ENCODE assay signal across 21 mouse cellular contexts in the genomic region with DNA sequence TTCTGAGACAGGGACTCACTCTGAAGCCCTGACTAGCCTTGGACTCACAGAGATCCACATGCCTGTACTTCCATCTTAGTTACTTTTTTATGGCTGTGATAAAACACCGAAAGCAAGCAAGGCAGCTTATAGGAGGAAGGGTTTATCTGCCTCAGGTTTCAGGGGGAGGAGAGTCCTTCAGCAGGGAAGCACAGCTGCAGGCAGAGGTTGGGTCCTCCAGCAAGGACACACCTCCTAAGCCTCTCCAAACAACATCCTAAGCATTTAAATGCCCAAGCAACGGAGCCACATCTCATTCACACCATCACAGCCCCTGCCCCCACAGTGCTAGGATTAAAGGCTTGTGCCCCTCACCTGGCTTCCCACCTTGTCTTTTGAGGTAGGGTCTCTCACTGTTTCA. TPM values are rescaled to one million over a fixed set of nuclear protein-coding genes. Genes with fewer than 3 reads are reported as not detected.
DNase-seq lines count a peak whose midpoint lies in the region; ATAC-seq and TF ChIP-seq lines count a peak whose summit lies in the region.
"Had no signal": no experiment of that assay in that cellular context is flagged by ENCODE, and none has a peak within 500 bp of the region (broad histone marks: within the 10 kb centered on the region; RNA-seq: fewer than 3 reads in every experiment).

No protein-coding gene starts in this region.

- no peak for ATAC-seq in heart, embryonic 15.5 days (replicated peaks; ENCODE audit: insufficient number of reproducible peaks, insufficient read depth, low FRiP score, low read depth)
- no peak for ATAC-seq in limb, embryonic 12.5 days (ENCODE audit: insufficient number of reproducible peaks, insufficient read depth, low FRiP score, low TSS enrichment, low read depth)
- ATAC-seq in intestine, postnatal 0 days, result peak; percentile 34
- ATAC-seq: forebrain, embryonic 16.5 days; hindbrain, postnatal 0 days had no signal

- no peak overlapping the region for H3K4me3 ChIP-seq in heart, embryonic 15.5 days
- H3K4me3 ChIP-seq in limb, embryonic 12.5 days (replicated peaks), result no peak overlapping the region
- no peak overlapping the region for H3K4me3 ChIP-seq in limb, embryonic 10.5 days
- no peak overlapping the region for H3K4me3 ChIP-seq in intestine, postnatal 0 days (ENCODE audit: low read depth, low read length)
- H3K4me3 ChIP-seq: embryonic facial prominence, embryonic 12.5 days; forebrain, embryonic 12.5 days; hindbrain, embryonic 13.5 days had no signal

- no peak for DNase-seq in heart, postnatal 14 days
- no peak for DNase-seq in limb, embryonic 10.5 days (ENCODE audit: low spot score)
- DNase-seq in R1 (ENCODE audit: low read depth, low spot score) (peak; percentile 28), adipocyte (ENCODE audit: low spot score) (no peak)
- DNase-seq: adrenal gland, postnatal 14 days; cerebellum, adult 11-12 months; cerebellum, adult 9-10 months; cerebellum, postnatal 25 days; gastrocnemius, postnatal 25 days; heart, postnatal 4 days; kidney, adult 11 months had no signal

- intact Hi-C loops in heart, postnatal 14 days (cut with DNase I), result loop anchor here (2.0 kb wide), 1 partner anchor 41 kb away; a partner anchor contains a TSS

- peaks cover 16% of the 10 kb centered on the region for H3K36me3 ChIP-seq in heart, embryonic 15.5 days
- peaks cover 13% of the 10 kb centered on the region for H3K36me3 ChIP-seq in limb, embryonic 12.5 days
- peaks cover 15% of the 10 kb centered on the region for H3K36me3 ChIP-seq in limb, embryonic 10.5 days
- H3K36me3 ChIP-seq in intestine, postnatal 0 days (ENCODE audit: control insufficient read depth, insufficient read depth), result peaks cover 2% of the 10 kb centered on the region; the same call in 1 of the 2 replicates

- H3K27ac ChIP-seq in heart, embryonic 15.5 days, result 0 out of 2 replicates have a peak overlapping the region, but pooled peaks have one; percentile 13
- 0 out of 2 replicates have a peak overlapping the region, but pooled peaks have one; percentile 29 for H3K27ac ChIP-seq in limb, embryonic 12.5 days
- H3K27ac ChIP-seq in limb, embryonic 10.5 days, result no peak overlapping the region; the same call in 1 of the 2 replicates
- H3K27ac ChIP-seq in intestine, postnatal 0 days (ENCODE audit: low read depth, low read length), result no peak overlapping the region
- H3K27ac ChIP-seq: embryonic facial prominence, embryonic 12.5 days; forebrain, embryonic 12.5 days; hindbrain, embryonic 13.5 days; hindbrain, postnatal 0 days had no signal

- H3K9ac ChIP-seq in heart, embryonic 15.5 days, result no peak overlapping the region
- no peak overlapping the region for H3K9ac ChIP-seq in limb, embryonic 12.5 days (replicated peaks)
- no peak overlapping the region for H3K9ac ChIP-seq in intestine, postnatal 0 days (ENCODE audit: low read depth, low read length)
- H3K9ac ChIP-seq: embryonic facial prominence, embryonic 12.5 days; forebrain, embryonic 12.5 days; hindbrain, embryonic 13.5 days had no signal

- no peaks in the 10 kb centered on the region for H3K27me3 ChIP-seq in heart, embryonic 15.5 days
- no peaks in the 10 kb centered on the region for H3K27me3 ChIP-seq in limb, embryonic 12.5 days
- no peaks in the 10 kb centered on the region for H3K27me3 ChIP-seq in limb, embryonic 10.5 days (ENCODE audit: low read depth, poor library complexity, severe bottlenecking)
- H3K27me3 ChIP-seq in intestine, postnatal 0 days (replicated peaks; ENCODE audit: control insufficient read depth, insufficient read depth, low read length), result no peaks in the 10 kb centered on the region
- H3K27me3 ChIP-seq: CH12.LX; embryonic facial prominence, embryonic 12.5 days; forebrain, embryonic 12.5 days; hindbrain, embryonic 13.5 days had no signal

- TF ChIP-seq CTCF in intestine, postnatal 0 days (IDR thresholded peaks at IDR 0.05; ENCODE audit: low read depth), result no peak

- no peaks in the 10 kb centered on the region for H3K9me3 ChIP-seq in heart, embryonic 15.5 days (replicated peaks)
- no peaks in the 10 kb centered on the region for H3K9me3 ChIP-seq in limb, embryonic 12.5 days
- H3K9me3 ChIP-seq in limb, embryonic 10.5 days (replicated peaks), result no peaks in the 10 kb centered on the region
- H3K9me3 ChIP-seq in intestine, postnatal 0 days (ENCODE audit: control insufficient read depth), result no peaks in the 10 kb centered on the region
- H3K9me3 ChIP-seq: embryonic facial prominence, embryonic 12.5 days; forebrain, embryonic 12.5 days; G1E; hindbrain, embryonic 13.5 days had no signal

- 29% methylated on average over 2 of the region's 2 CpGs for WGBS in heart, embryonic 15.5 days
- 2% methylated on average over 2 of the region's 2 CpGs for WGBS in limb, embryonic 12.5 days
- 5% methylated on average over 2 of the region's 2 CpGs for WGBS in limb, embryonic 10.5 days
- 13% methylated on average over 2 of the region's 2 CpGs for WGBS in intestine, postnatal 0 days

- H3K4me2 ChIP-seq in heart, embryonic 15.5 days, result no peak overlapping the region
- H3K4me2 ChIP-seq in limb, embryonic 12.5 days, result no peak overlapping the region
- no peak overlapping the region for H3K4me2 ChIP-seq in intestine, postnatal 0 days (replicated peaks; ENCODE audit: low read depth)
- H3K4me2 ChIP-seq: embryonic facial prominence, embryonic 12.5 days; forebrain, embryonic 12.5 days; hindbrain, embryonic 13.5 days had no signal

- H3K4me1 ChIP-seq in heart, embryonic 15.5 days (replicated peaks), result peaks cover 45% of the 10 kb centered on the region
- peaks cover 56% of the 10 kb centered on the region for H3K4me1 ChIP-seq in limb, embryonic 12.5 days (replicated peaks)
- peaks cover 54% of the 10 kb centered on the region for H3K4me1 ChIP-seq in limb, embryonic 10.5 days
- H3K4me1 ChIP-seq in intestine, postnatal 0 days (replicated peaks; ENCODE audit: control insufficient read depth, insufficient read depth, low read length), result no peaks in the 10 kb centered on the region

RNA-seq across cellular contexts. Expression of a gene that starts 18.8 kb away (rescaled TPM):
- 134 and 137 TPM in 2 replicates for polyA plus RNA-seq in heart, embryonic 15.5 days (2015; fragmentation: Nextera tagmentation; extraction: Ambion mirVana)
- 10 to 100 TPM; 36.7 to 39.6 TPM for total RNA-seq in heart, postnatal 14 days (2021)
- 112 TPM in 2 replicates for polyA plus RNA-seq in limb, embryonic 12.5 days (2016; fragmentation: Nextera tagmentation; extraction: Ambion mirVana)
- 106 and 112 TPM in 2 replicates for polyA plus RNA-seq in limb, embryonic 10.5 days (2016; fragmentation: Nextera tagmentation; extraction: Ambion mirVana)
- 145 and 152 TPM in 2 replicates for polyA plus RNA-seq in intestine, postnatal 0 days (2015; fragmentation: Nextera tagmentation; extraction: Ambion mirVana)

RNA-seq across cellular contexts. Expression of a gene that starts 40.1 kb away (rescaled TPM):
- 20.1 and 21.0 TPM in 2 replicates for polyA plus RNA-seq in heart, embryonic 15.5 days (2015; fragmentation: Nextera tagmentation; extraction: Ambion mirVana)
- 10 to 100 TPM; 12.1 to 12.3 TPM for total RNA-seq in heart, postnatal 14 days (2021)
- polyA plus RNA-seq in limb, embryonic 12.5 days (2016; fragmentation: Nextera tagmentation; extraction: Ambion mirVana), result 23.2 and 24.7 TPM in 2 replicates
- polyA plus RNA-seq in limb, embryonic 10.5 days (2016; fragmentation: Nextera tagmentation; extraction: Ambion mirVana), result 20.7 and 20.9 TPM in 2 replicates
- polyA plus RNA-seq in intestine, postnatal 0 days (2015; fragmentation: Nextera tagmentation; extraction: Ambion mirVana), result 21.6 and 25.1 TPM in 2 replicates

Comparison
In these comparisons a context has a peak if more than half of its experiments do, and no peak if none do; other contexts are left out.
1. H3K27ac ChIP-seq: peak in heart, embryonic 15.5 days (single experiment) and limb, embryonic 12.5 days (single experiment); none in limb, embryonic 10.5 days (single experiment) and intestine, postnatal 0 days (single experiment).